In the genomic region with DNA sequence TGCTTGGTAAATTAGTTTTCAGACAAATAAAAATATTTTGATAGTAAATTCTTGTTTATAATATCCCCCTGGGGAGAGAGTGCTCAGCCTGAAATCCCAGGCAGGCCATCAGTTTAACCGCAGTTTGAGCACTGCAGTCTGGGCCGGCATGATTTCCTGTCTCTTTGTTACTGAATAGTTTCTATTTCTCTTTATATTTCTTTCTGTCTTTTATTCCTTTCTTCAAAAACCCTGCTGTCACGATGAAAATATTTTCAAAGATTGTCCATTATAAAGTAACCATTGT, we compare ENCODE assay signal across 22 mouse cellular contexts. TPM values are rescaled to one million over a fixed set of nuclear protein-coding genes. Genes with fewer than 3 reads are reported as not detected.
DNase-seq lines count a peak whose midpoint lies in the region; ATAC-seq and TF ChIP-seq lines count a peak whose summit lies in the region.
"Had no signal": no experiment of that assay in that cellular context is flagged by ENCODE, and none has a peak within 500 bp of the region (broad histone marks: within the 10 kb centered on the region; RNA-seq: fewer than 3 reads in every experiment).

No protein-coding gene starts in this region.

- DNase-seq in kidney, postnatal 10 days, result no peak
- DNase-seq in forebrain, postnatal 0 days, result peak; percentile 20
- no peak for DNase-seq in hindbrain, postnatal 0 days (ENCODE audit: low spot score)
- DNase-seq in midbrain, postnatal 0 days (ENCODE audit: low spot score), result no peak
- DNase-seq in right cerebral cortex, adult 18-20 months, result no peak
- no peak for DNase-seq in left cerebral cortex, postnatal 36 days (ENCODE audit: low spot score in 2 of 2)
- DNase-seq in ovary, postnatal 14 days (ENCODE audit: low spot score), result no peak
- DNase-seq: kidney, postnatal 14 days; liver, embryonic 13.5 days; retina, postnatal 1 day had no signal

- H3K4me2 ChIP-seq in kidney, embryonic 15.5 days, result peak overlapping the region; percentile 47
- H3K4me2 ChIP-seq in forebrain, postnatal 0 days (ENCODE audit: low read depth), result peak overlapping the region; percentile 33
- peak overlapping the region; percentile 33 for H3K4me2 ChIP-seq in hindbrain, postnatal 0 days (ENCODE audit: low read depth, low read length)
- H3K4me2 ChIP-seq in midbrain, postnatal 0 days (ENCODE audit: low read depth, low read length, poor library complexity, severe bottlenecking), result peak overlapping the region; percentile 42
- H3K4me2 ChIP-seq: embryonic facial prominence, embryonic 15.5 days; heart, embryonic 15.5 days; liver, embryonic 13.5 days had no signal

- 36% methylated on average over 3 of the region's 3 CpGs for WGBS in kidney, embryonic 15.5 days
- WGBS in forebrain, postnatal 0 days, result 30% methylated on average over 3 of the region's 3 CpGs
- WGBS in hindbrain, postnatal 0 days, result 23% methylated on average over 3 of the region's 3 CpGs
- WGBS in midbrain, postnatal 0 days, result 16% methylated on average over 3 of the region's 3 CpGs

- ATAC-seq in kidney, embryonic 15.5 days (replicated peaks; ENCODE audit: low FRiP score), result no peak
- ATAC-seq in forebrain, postnatal 0 days, result no peak
- ATAC-seq in hindbrain, postnatal 0 days, result no peak
- ATAC-seq in midbrain, postnatal 0 days (ENCODE audit: low FRiP score), result no peak

- no peaks in the 10 kb centered on the region for H3K9me3 ChIP-seq in kidney, embryonic 15.5 days (replicated peaks)
- H3K9me3 ChIP-seq in forebrain, postnatal 0 days (ENCODE audit: low read length), result no peaks in the 10 kb centered on the region
- H3K9me3 ChIP-seq in hindbrain, postnatal 0 days (ENCODE audit: low read length), result no peaks in the 10 kb centered on the region
- H3K9me3 ChIP-seq in midbrain, postnatal 0 days (ENCODE audit: low read length), result no peaks in the 10 kb centered on the region
- H3K9me3 ChIP-seq: embryonic facial prominence, embryonic 15.5 days; heart, embryonic 15.5 days; limb, embryonic 10.5 days; liver, embryonic 13.5 days had no signal

- no peak for TF ChIP-seq CTCF in forebrain, postnatal 0 days (IDR thresholded peaks at IDR 0.05; ENCODE audit: low read depth)
- TF ChIP-seq CTCF in hindbrain, postnatal 0 days (IDR thresholded peaks at IDR 0.05; ENCODE audit: low read depth), result no peak
- TF ChIP-seq CTCF in midbrain, postnatal 0 days (IDR thresholded peaks at IDR 0.05), result no peak

- H3K4me3 ChIP-seq in kidney, embryonic 15.5 days (replicated peaks), result peak overlapping the region; percentile 17; the same call in 1 of the 2 replicates
- no peak overlapping the region for H3K4me3 ChIP-seq in forebrain, postnatal 0 days (ENCODE audit: low read depth, low read length)
- H3K4me3 ChIP-seq in hindbrain, postnatal 0 days (ENCODE audit: low read length), result peak overlapping the region; percentile 0; the same call in 1 of the 2 replicates
- H3K4me3 ChIP-seq in midbrain, postnatal 0 days (ENCODE audit: low read depth, low read length), result peak overlapping the region; percentile 20; the same call in 1 of the 2 replicates
- H3K4me3 ChIP-seq: embryonic facial prominence, embryonic 15.5 days; heart, embryonic 15.5 days; limb, embryonic 10.5 days; liver, embryonic 13.5 days had no signal

- intact Hi-C loops in left cerebral cortex, postnatal 36 days (cut with DNase I), result no loop called here

- H3K27me3 ChIP-seq in kidney, embryonic 15.5 days, result no peaks in the 10 kb centered on the region
- H3K27me3 ChIP-seq in forebrain, postnatal 0 days (ENCODE audit: insufficient read depth, low read length), result no peaks in the 10 kb centered on the region; the same call in 1 of the 2 replicates
- H3K27me3 ChIP-seq in hindbrain, postnatal 0 days (ENCODE audit: insufficient read depth, low read length), result no peaks in the 10 kb centered on the region
- H3K27me3 ChIP-seq in midbrain, postnatal 0 days (ENCODE audit: insufficient read depth, low read length), result no peaks in the 10 kb centered on the region
- H3K27me3 ChIP-seq: embryonic facial prominence, embryonic 15.5 days; heart, embryonic 15.5 days; liver, embryonic 13.5 days had no signal

- no peak overlapping the region for H3K27ac ChIP-seq in kidney, embryonic 15.5 days
- 0 out of 2 replicates have a peak overlapping the region, but pooled peaks have one; percentile 15 for H3K27ac ChIP-seq in forebrain, postnatal 0 days (ENCODE audit: low read depth, low read length)
- H3K27ac ChIP-seq in hindbrain, postnatal 0 days, result peak overlapping the region; percentile 2; the same call in 1 of the 2 replicates
- H3K27ac ChIP-seq in midbrain, postnatal 0 days (ENCODE audit: low read depth, low read length), result peak overlapping the region; percentile 51
- H3K27ac ChIP-seq: embryonic facial prominence, embryonic 15.5 days; heart, embryonic 15.5 days; limb, embryonic 10.5 days; liver, embryonic 13.5 days had no signal

- H3K9ac ChIP-seq in kidney, embryonic 15.5 days, result no peak overlapping the region
- H3K9ac ChIP-seq in forebrain, postnatal 0 days, result no peak overlapping the region
- H3K9ac ChIP-seq in hindbrain, postnatal 0 days (replicated peaks; ENCODE audit: low read length), result peak overlapping the region; percentile 1; the same call in 1 of the 2 replicates
- H3K9ac ChIP-seq in midbrain, postnatal 0 days (replicated peaks; ENCODE audit: low read length, poor library complexity, severe bottlenecking), result 0 out of 2 replicates have a peak overlapping the region, but pooled peaks have one; percentile 13
- H3K9ac ChIP-seq: embryonic facial prominence, embryonic 15.5 days; heart, embryonic 15.5 days; liver, embryonic 13.5 days had no signal

- 0 out of 2 replicates have a peak, but pooled peaks cover 8% of the 10 kb centered on the region for H3K4me1 ChIP-seq in kidney, embryonic 15.5 days
- H3K4me1 ChIP-seq in forebrain, postnatal 0 days (ENCODE audit: insufficient read depth), result peaks cover 7% of the 10 kb centered on the region; the same call in 1 of the 2 replicates
- H3K4me1 ChIP-seq in hindbrain, postnatal 0 days (ENCODE audit: insufficient read depth, low read length), result no peaks in the 10 kb centered on the region
- no peaks in the 10 kb centered on the region for H3K4me1 ChIP-seq in midbrain, postnatal 0 days (ENCODE audit: insufficient read depth, low read length)
- H3K4me1 ChIP-seq: heart, embryonic 15.5 days; liver, embryonic 13.5 days had no signal

- H3K36me3 ChIP-seq in kidney, embryonic 15.5 days, result no peaks in the 10 kb centered on the region
- H3K36me3 ChIP-seq in forebrain, postnatal 0 days (ENCODE audit: insufficient read depth), result no peaks in the 10 kb centered on the region
- no peaks in the 10 kb centered on the region for H3K36me3 ChIP-seq in hindbrain, postnatal 0 days (ENCODE audit: insufficient read depth, low read length)
- no peaks in the 10 kb centered on the region for H3K36me3 ChIP-seq in midbrain, postnatal 0 days (ENCODE audit: insufficient read depth, low read length)
- H3K36me3 ChIP-seq: embryonic facial prominence, embryonic 15.5 days; heart, embryonic 15.5 days; limb, embryonic 10.5 days; liver, embryonic 13.5 days had no signal

RNA-seq across cellular contexts. Expression of a gene that starts 27.2 kb away (rescaled TPM):
- not detected in 2 replicates for polyA plus RNA-seq in kidney, embryonic 15.5 days (2015; fragmentation: Nextera tagmentation; extraction: Ambion mirVana)
- not detected in 2 replicates for total RNA-seq in forebrain, postnatal 0 days (2014; rRNA removed)
- not detected in 2 replicates for polyA plus RNA-seq in forebrain, postnatal 0 days (2015; fragmentation: Nextera tagmentation; extraction: Ambion mirVana)
- not detected in 2 replicates for total RNA-seq in hindbrain, postnatal 0 days (2014; rRNA removed)
- polyA plus RNA-seq in hindbrain, postnatal 0 days (2015; fragmentation: Nextera tagmentation; extraction: Ambion mirVana), result not detected in 2 replicates
- not detected in 2 replicates for total RNA-seq in midbrain, postnatal 0 days (2014; rRNA removed)
- polyA plus RNA-seq in midbrain, postnatal 0 days (2015; fragmentation: Nextera tagmentation; extraction: Ambion mirVana), result not detected in 2 replicates
- not detected for total RNA-seq in left cerebral cortex, postnatal 36 days (2021)
- total RNA-seq: megakaryocyte, adult 5-6 weeks had no signal
- polyA plus RNA-seq: C2C12; embryonic facial prominence, embryonic 15.5 days; frontal cortex, adult 2 months; gonadal fat pad, adult 2 months; heart, embryonic 15.5 days; limb, embryonic 10.5 days; liver, embryonic 13.5 days; lung, embryonic 16.5 days; small intestine, adult 2 months; stomach, embryonic 14.5 days; thymus, postnatal 0 days had no signal

Comparison
In these comparisons a context has a peak if more than half of its experiments do, and no peak if none do; other contexts are left out.
1. H3K9ac ChIP-seq: peak in hindbrain, postnatal 0 days (single experiment) and midbrain, postnatal 0 days (single experiment); none in kidney, embryonic 15.5 days (single experiment) and forebrain, postnatal 0 days (single experiment).
2. Peak in every context shown above with its lines, with median percentiles within 50 percentile points of each other: H3K4me2 ChIP-seq.